Mouse (Mus musculus) kidney, adult 8-10 months (tissue): ENCODE measurements around the gene Caskin1.

Experiments
- DNase-seq, 2 experiments: peaks; one replicate each; pipeline ENCODE4 v3.0.0; 2022

Gene Caskin1

GRCm38 (mm10) chr17:24472512-24472911, 15.9 kb upstream of the Caskin1 start:
- DNase-seq = peak; percentile 89 to 94

- DNase-seq = no peak
These were observed 14.7 kb upstream of the Caskin1 start, which contains the start of gene Bricd5 for GRCm38 (mm10) chr17:24473612-24474275. Gene Bricd5 (plus strand): TSS chr17:24473884.

GRCm38 (mm10) chr17:24474557-24474956, 13.8 kb upstream of the Caskin1 start:
- no peak for DNase-seq

GRCm38 (mm10) chr17:24475586-24475985, 12.8 kb upstream of the Caskin1 start:
- no peak for DNase-seq

- DNase-seq = no peak
These were observed 12.2 kb upstream of the Caskin1 start for GRCm38 (mm10) chr17:24476022-24476776.

- no peak for DNase-seq
These were observed 11.1 kb upstream of the Caskin1 start for GRCm38 (mm10) chr17:24477053-24477984.

GRCm38 (mm10) chr17:24477985-24478600, 10.3 kb upstream of the Caskin1 start:
- peak; percentile 29 to 35 for DNase-seq

- DNase-seq = peak; percentile 95 to 97
These were observed 9.6 kb upstream of the Caskin1 start, which contains the start of gene Mlst8 for GRCm38 (mm10) chr17:24478663-24479380. Gene Mlst8 (minus strand): TSS chr17:24479078.

GRCm38 (mm10) chr17:24479431-24479830, 9.0 kb upstream of the Caskin1 start:
- DNase-seq = no peak

- no peak for DNase-seq
These were observed 8.1 kb upstream of the Caskin1 start for GRCm38 (mm10) chr17:24480201-24480826.

- DNase-seq = no peak
These were observed 7.2 kb upstream of the Caskin1 start for GRCm38 (mm10) chr17:24481027-24481815.

- DNase-seq = no peak
These were observed 4.9 kb upstream of the Caskin1 start for GRCm38 (mm10) chr17:24483495-24483894.

GRCm38 (mm10) chr17:24485090-24485860, 3.1 kb upstream of the Caskin1 start:
- no peak for DNase-seq

- no peak for DNase-seq
These were observed 362 bp downstream of the Caskin1 start for GRCm38 (mm10) chr17:24488662-24489264.

GRCm38 (mm10) chr17:24489265-24490030, 1.0 kb downstream of the Caskin1 start:
- no peak for DNase-seq

- no peak for DNase-seq
These were observed 2.0 kb downstream of the Caskin1 start for GRCm38 (mm10) chr17:24490399-24490798.

- peak in 1 of 2 experiments; percentile 42 for DNase-seq
These were observed 6.4 kb downstream of the Caskin1 start for GRCm38 (mm10) chr17:24494627-24495335.

GRCm38 (mm10) chr17:24495443-24495842, 7.0 kb downstream of the Caskin1 start:
- DNase-seq = no peak
